Mouse (Mus musculus) embryo, embryonic 11.5 days (tissue): ENCODE data around the gene Cdca8.

Experiments
- DNase-seq: peaks from one replicate; pipeline ENCODE4 v3.0.0-alpha.2; 2012; ENCODE audit warnings: low read depth, low spot score

Gene Cdca8

GRCm38 (mm10) chr4:124880599-124880998 is 58.5 kb downstream of the Cdca8 start, which contains the start of gene Epha10:
Epha10 (plus strand) TSS chr4:124880899.
- no peak for DNase-seq

- DNase-seq: no peak
Observed at GRCm38 (mm10) chr4:124872719-124873118, 66.4 kb downstream of the Cdca8 start.
